Mouse (Mus musculus): ENCODE results near the gene Hist1h2bg.
"Not testable (repeated sequence)": the region's sequence is repeated elsewhere in the genome, so short reads cannot be mapped to it uniquely, and the experiment has no call there.

Gene Hist1h2bg

GRCm38 (mm10) chr13:23571022-23571503 lies at the start of gene Hist1h2bg, which contains the start of gene Hist1h2ae:
Gene Hist1h2bg (plus strand): TSS chr13:23571396.
Gene Hist1h2ae (minus strand): TSS chr13:23571220.
- DNase-seq (ENCODE audit: low read depth) = peak; percentile 86

GRCm38 (mm10) chr13:23521703-23522102 lies 49.5 kb upstream of the Hist1h2bg start:
- DNase-seq (ENCODE audit: low read depth) = no peak

- DNase-seq (ENCODE audit: low read depth) = no peak
Measured at GRCm38 (mm10) chr13:23523976-23524375, 47.2 kb upstream of the Hist1h2bg start.

- DNase-seq (ENCODE audit: low read depth) = peak; percentile 80
Measured at GRCm38 (mm10) chr13:23524654-23525053, 46.5 kb upstream of the Hist1h2bg start.

GRCm38 (mm10) chr13:23525901-23526300 lies 45.3 kb upstream of the Hist1h2bg start:
- DNase-seq (ENCODE audit: low read depth) = no peak

- DNase-seq (ENCODE audit: low read depth) = peak; percentile 87
Measured at GRCm38 (mm10) chr13:23526312-23526711, 44.9 kb upstream of the Hist1h2bg start.

- no peak for DNase-seq (ENCODE audit: low read depth)
Measured at GRCm38 (mm10) chr13:23529005-23529404, 42.2 kb upstream of the Hist1h2bg start.

- DNase-seq (ENCODE audit: low read depth) = no peak
Measured at GRCm38 (mm10) chr13:23529480-23530165, 41.6 kb upstream of the Hist1h2bg start.

GRCm38 (mm10) chr13:23530181-23530900 lies 40.9 kb upstream of the Hist1h2bg start:
- DNase-seq (ENCODE audit: low read depth) = no peak

GRCm38 (mm10) chr13:23530901-23531875 lies 40.0 kb upstream of the Hist1h2bg start, which contains the start of gene Hist1h4h:
Gene Hist1h4h (plus strand): TSS chr13:23531050.
- peak; percentile 95 for DNase-seq (ENCODE audit: low read depth)

- no peak for DNase-seq (ENCODE audit: low read depth)
Measured at GRCm38 (mm10) chr13:23532262-23533075, 38.7 kb upstream of the Hist1h2bg start.

- DNase-seq (ENCODE audit: low read depth) = not testable (repeated sequence)
Measured at GRCm38 (mm10) chr13:23533560-23534367, 37.4 kb upstream of the Hist1h2bg start, which contains the start of gene Hist1h2af. Gene Hist1h2af (plus strand): TSS chr13:23533906.

GRCm38 (mm10) chr13:23534368-23535131 lies 36.6 kb upstream of the Hist1h2bg start:
- DNase-seq (ENCODE audit: low read depth) = no peak

GRCm38 (mm10) chr13:23535137-23536075 lies 35.8 kb upstream of the Hist1h2bg start, which contains the start of gene Hist1h3g:
Gene Hist1h3g (plus strand): TSS chr13:23535422.
- peak; percentile 90 for DNase-seq (ENCODE audit: low read depth)

- no peak for DNase-seq (ENCODE audit: low read depth)
Measured at GRCm38 (mm10) chr13:23536076-23536822, 34.9 kb upstream of the Hist1h2bg start.

GRCm38 (mm10) chr13:23537006-23537710 lies 34.0 kb upstream of the Hist1h2bg start:
- DNase-seq (ENCODE audit: low read depth) = no peak

GRCm38 (mm10) chr13:23538249-23538648 lies 32.9 kb upstream of the Hist1h2bg start:
- no peak for DNase-seq (ENCODE audit: low read depth)

Measured in c-Kit-positive CD71-negative TER-119-negative erythroid progenitor cells, embryonic 14.5 days (primary cell).